Comparison of ENCODE assay signal across 14 mouse cellular contexts in the genomic region with DNA sequence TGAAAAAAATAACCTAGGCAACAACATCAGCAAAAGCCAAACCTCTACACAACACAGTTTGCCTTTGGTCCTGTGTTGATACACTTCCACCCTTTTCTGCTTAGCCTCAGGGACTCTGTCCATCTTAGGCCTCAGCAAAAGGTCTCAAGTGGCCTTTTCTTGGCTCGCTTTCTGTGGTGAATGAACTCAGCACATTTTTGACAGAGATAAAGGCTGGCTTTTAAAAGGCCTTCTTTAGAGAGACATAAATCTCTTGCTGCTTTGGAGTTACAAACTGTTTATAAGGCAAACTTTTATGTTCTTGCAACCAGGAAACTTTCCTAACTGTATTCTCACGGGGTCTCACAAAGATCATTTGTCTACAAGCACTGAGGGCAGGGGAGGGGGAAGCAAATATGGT.
DNase-seq lines count a peak whose midpoint lies in the region; ATAC-seq and TF ChIP-seq lines count a peak whose summit lies in the region.
"Had no signal": no experiment of that assay in that cellular context is flagged by ENCODE, and none has a peak within 500 bp of the region (broad histone marks: within the 10 kb centered on the region; RNA-seq: fewer than 3 reads in every experiment).

No protein-coding gene starts in this region.

- no peaks in the 10 kb centered on the region for H3K27me3 ChIP-seq in liver, adult 2 months (ENCODE audit: control insufficient read depth, insufficient read depth, low read length)
- H3K27me3 ChIP-seq: embryonic facial prominence, embryonic 15.5 days; heart, embryonic 15.5 days; limb, embryonic 15.5 days had no signal

- no peak overlapping the region for H3K9ac ChIP-seq in liver, adult 2 months (ENCODE audit: low read depth, low read length)
- H3K9ac ChIP-seq: embryonic facial prominence, embryonic 15.5 days; heart, embryonic 15.5 days; limb, embryonic 15.5 days had no signal

- DNase-seq in liver, adult 2 months (ENCODE audit: extremely low read depth, low read depth, low spot score), result peak; percentile 33
- DNase-seq in liver, result no peak
- peak; percentile 69 for DNase-seq in adrenal gland, adult 2 months
- DNase-seq in gastrocnemius, postnatal 14 days, result peak; percentile 35
- DNase-seq in kidney, postnatal 14 days, result peak; percentile 64
- no peak for DNase-seq in Muller cell, postnatal 12 days (ENCODE audit: inconsistent ontology term)
- DNase-seq: right cerebral cortex, postnatal 25 days; thymus, postnatal 36 days had no signal

- no peak overlapping the region for H3K4me3 ChIP-seq in liver, adult 2 months (ENCODE audit: insufficient read depth, low read depth, low read length)
- H3K4me3 ChIP-seq: embryonic facial prominence, embryonic 15.5 days; heart, embryonic 15.5 days; left cerebral cortex, adult 2 months; limb, embryonic 15.5 days had no signal

- no peak for TF ChIP-seq POLR2A in liver, adult 2 months (IDR thresholded peaks at IDR 0.05; ENCODE audit: extremely low read depth, insufficient read depth, low read length)

- no peak overlapping the region for H3K27ac ChIP-seq in liver, adult 2 months (replicated peaks; ENCODE audit: insufficient read depth, low read depth, low read length)
- H3K27ac ChIP-seq: embryonic facial prominence, embryonic 15.5 days; heart, embryonic 15.5 days; left cerebral cortex, adult 2 months; limb, embryonic 15.5 days had no signal

- TF ChIP-seq CTCF in liver, adult 2 months (IDR thresholded peaks at IDR 0.05; ENCODE audit: low read depth, low read length), result no peak

- 72% methylated on average over 2 of the region's 2 CpGs for WGBS in liver, adult 2 months

- intact Hi-C loops in gastrocnemius, postnatal 14 days (cut with DNase I; ENCODE audit: low total_unique reads), result no loop called here

- H3K36me3 ChIP-seq in liver, adult 2 months (ENCODE audit: control insufficient read depth, insufficient read depth, low read length), result no peaks in the 10 kb centered on the region
- H3K36me3 ChIP-seq: embryonic facial prominence, embryonic 15.5 days; heart, embryonic 15.5 days; limb, embryonic 15.5 days had no signal

- H3K79me2 ChIP-seq in liver, adult 2 months (ENCODE audit: control insufficient read depth, insufficient read depth, low read length), result no peaks in the 10 kb centered on the region

- ATAC-seq in megakaryocyte-erythroid progenitor cell, adult 5-6 weeks (replicated peaks; ENCODE audit: low FRiP score, low TSS enrichment, poor library complexity, severe bottlenecking), result no peak
- ATAC-seq: intestine, embryonic 16.5 days had no signal

- H3K4me1 ChIP-seq in liver, adult 2 months (ENCODE audit: control insufficient read depth, insufficient read depth, low read length), result no peaks in the 10 kb centered on the region
- H3K4me1 ChIP-seq: embryonic facial prominence, embryonic 15.5 days; heart, embryonic 15.5 days; limb, embryonic 15.5 days had no signal

Comparison
In these comparisons a context has a peak if more than half of its experiments do, and no peak if none do; other contexts are left out.
1. DNase-seq: peak in liver, adult 2 months (single experiment), adrenal gland, adult 2 months (single experiment), gastrocnemius, postnatal 14 days (single experiment) and kidney, postnatal 14 days (single experiment); none in liver (single experiment) and Muller cell, postnatal 12 days (single experiment).